Mouse (Mus musculus) stomach, postnatal 0 days (tissue): Measurements from ENCODE around the gene Col5a2. TPM values are rescaled to one million over a fixed set of nuclear protein-coding genes. Genes with fewer than 3 reads are reported as not detected.
"Not testable (repeated sequence)": the region's sequence is repeated elsewhere in the genome, so short reads cannot be mapped to it uniquely, and the experiment has no call there.

Experiments used
- ATAC-seq: fragments of 200-750 bp; cut with Nextera tagmentation; 2 replicates; pipeline ENCODE4 v1.8.0; 2017; ENCODE audit not compliant: low FRiP score, low TSS enrichment
- DNase-seq: peaks from one replicate; pipeline ENCODE4 v3.0.0-alpha.2; 2016; ENCODE audit warnings: low spot score
- H3K27ac ChIP-seq: fragments of 300-500 bp; sonication (generic); replicated peaks from 2 replicates; pipeline ENCODE4 v1.5.1; 2014; ENCODE audit warnings: mild to moderate bottlenecking, control low read depth
- H3K27me3 ChIP-seq: fragments of 300-500 bp; sonication (generic); 2 replicates; pipeline ENCODE4 v1.6.1; 2014; ENCODE audit warnings: low read length; ENCODE audit not compliant: control insufficient read depth, insufficient read depth
- H3K36me3 ChIP-seq: fragments of 300-500 bp; sonication (generic); 2 replicates; pipeline ENCODE4 v1.6.1; 2014; ENCODE audit warnings: low read length, mixed read lengths; ENCODE audit not compliant: control insufficient read depth, insufficient read depth
- H3K4me1 ChIP-seq: fragments of 300-500 bp; sonication (generic); replicated peaks from 2 replicates; pipeline ENCODE4 v1.6.1; 2014; ENCODE audit warnings: antibody characterized with exemption; ENCODE audit not compliant: control insufficient read depth, insufficient read depth
- H3K4me2 ChIP-seq: fragments of 300-500 bp; sonication (generic); replicated peaks from 2 replicates; pipeline ENCODE4 v1.6.1; 2014; ENCODE audit warnings: low read depth, mild to moderate bottlenecking, control low read depth, moderate library complexity
- H3K4me3 ChIP-seq: fragments of 300-500 bp; sonication (generic); 2 replicates; pipeline ENCODE4 v1.5.1; 2014; ENCODE audit warnings: low read depth, low read length, control low read depth
- H3K9ac ChIP-seq: fragments of 300-500 bp; sonication (generic); 2 replicates; pipeline ENCODE4 v1.6.1; 2014; ENCODE audit warnings: mild to moderate bottlenecking, low read length, control low read depth, mixed read lengths
- H3K9me3 ChIP-seq: fragments of 300-500 bp; sonication (generic); 2 replicates; pipeline ENCODE4 v1.6.1; 2016; ENCODE audit warnings: low read length; ENCODE audit not compliant: control insufficient read depth
- CTCF ChIP-seq: IDR thresholded peaks from 2 replicates; pipeline ENCODE4 v1.5.1; 2016; ENCODE audit warnings: antibody characterized with exemption, low read depth, mild to moderate bottlenecking, moderate library complexity
- EP300 ChIP-seq: optimal IDR thresholded peaks from 2 replicates; pipeline ENCODE3; 2016; ENCODE audit warnings: antibody characterized with exemption
- WGBS: fragments of 180-500 bp; shearing (Covaris S2); extraction: QIAGEN DNeasy Blood & Tissue Kit; methylation state at CpG from one replicate; pipeline ENCODE4 v1.1.7; 2014; 5-methylcytosine and 5-hydroxymethylcytosine counted together
- polyA plus RNA-seq: library from polyadenylated mRNA; unstranded; fragments of >200 nt; fragmentation: Nextera tagmentation; extraction: Ambion mirVana; gene quantifications from 2 replicates; pipeline ENCODE4 v1.2.1, GENCODE M21; 2015

The Col5a2 gene
- 52.9 and 55.4 TPM in 2 replicates for polyA plus RNA-seq

- Histone ChIP-seq H3K9me3 (no peaks in the 10 kb centered on the region), H3K4me3 (peak within 1 kb of the TSS; percentile 51), H3K4me1 (no peaks in the 10 kb centered on the region), H3K9ac (peak within 1 kb of the TSS; percentile 57), H3K27me3 (no peaks in the 10 kb centered on the region), H3K36me3 (no peaks in the 10 kb centered on the region), H3K27ac (peak within 1 kb of the TSS; percentile 88), H3K4me2 (peak within 1 kb of the TSS; percentile 46)
- no peak for TF ChIP-seq CTCF
- TF ChIP-seq EP300, result no peak
- ATAC-seq, result peak; percentile 75; the same call in 1 of the 2 replicates
- DNase-seq, result peak; percentile 33
- WGBS, result 10% methylated on average over 12 of the region's 12 CpGs
These were observed at the start of gene Col5a2 for GRCm38 (mm10) chr1:45502865-45503332. Gene Col5a2, minus strand, starts transcription at chr1:45503282.

DNA sequence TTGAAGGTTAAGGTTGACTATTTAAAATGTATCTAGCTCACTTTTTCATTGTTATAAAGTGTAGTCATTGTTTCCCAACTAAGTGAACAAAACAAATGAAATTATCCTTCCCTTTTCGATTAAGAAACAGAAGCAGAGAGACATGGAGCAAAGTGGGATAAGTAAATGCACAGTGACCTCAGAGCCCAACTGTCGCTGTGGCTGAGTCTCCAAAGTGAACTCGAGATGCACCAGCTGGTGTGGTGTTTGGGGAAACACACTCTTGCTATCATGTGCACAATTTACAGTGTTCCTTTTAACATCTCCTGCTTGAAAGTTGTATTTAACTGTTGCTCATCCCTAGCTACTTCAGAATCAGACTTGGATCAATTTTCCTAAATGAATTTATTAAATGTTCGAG lies 47.4 kb upstream of the Col5a2 start:
- Histone ChIP-seq H3K27ac (no peak overlapping the region), H3K9ac (no peak overlapping the region), H3K4me1 (no peaks in the 10 kb centered on the region), H3K4me3 (no peak overlapping the region), H3K36me3 (no peaks in the 10 kb centered on the region), H3K27me3 (no peaks in the 10 kb centered on the region), H3K9me3 (no peaks in the 10 kb centered on the region), H3K4me2 (no peak overlapping the region)
- no peak for TF ChIP-seq EP300
- TF ChIP-seq CTCF, result no peak
- DNase-seq, result no peak
- 58% methylated on average over 4 of the region's 4 CpGs for WGBS
- ATAC-seq, result no peak

GRCm38 (mm10) chr1:45541888-45542287 lies 38.8 kb upstream of the Col5a2 start:
- Histone ChIP-seq H3K27ac (peak overlapping the region; percentile 74), H3K4me3 (no peak overlapping the region), H3K9me3 (no peaks in the 10 kb centered on the region), H3K9ac (no peak overlapping the region), H3K27me3 (no peaks in the 10 kb centered on the region), H3K4me1 (no peaks in the 10 kb centered on the region), H3K36me3 (no peaks in the 10 kb centered on the region), H3K4me2 (no peak overlapping the region; the same call in 1 of the 2 replicates)
- WGBS, result 15% methylated on average over 1 of the region's 1 CpGs
- ATAC-seq, result peak; percentile 69; the same call in 1 of the 2 replicates
- no peak for TF ChIP-seq EP300
- no peak for TF ChIP-seq CTCF
- peak; percentile 19 for DNase-seq

DNA sequence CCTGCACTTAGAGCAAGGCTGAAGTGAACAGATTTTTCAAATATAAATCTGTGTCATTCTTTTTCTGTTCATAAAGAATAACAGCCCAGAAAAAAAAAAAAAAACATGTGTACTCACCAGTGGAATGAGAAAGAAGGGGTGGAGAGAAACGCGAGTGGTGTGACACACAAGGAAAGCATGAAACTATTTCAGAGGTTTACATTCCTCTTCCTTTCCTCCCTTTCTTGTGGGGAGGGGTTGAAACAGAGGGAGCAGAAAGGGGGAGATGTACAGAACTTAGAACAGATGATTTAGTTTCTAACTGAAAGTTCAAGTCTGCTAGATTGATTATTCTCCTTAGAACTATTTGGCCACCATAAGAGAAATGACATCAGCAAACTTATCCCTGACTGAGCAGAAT lies 38.1 kb upstream of the Col5a2 start:
- H3K36me3 ChIP-seq, result no peaks in the 10 kb centered on the region
- peak; percentile 29; the same call in 1 of the 2 replicates for ATAC-seq
- DNase-seq, result no peak
- no peaks in the 10 kb centered on the region for H3K27me3 ChIP-seq
- H3K27ac ChIP-seq, result peak overlapping the region; percentile 74
- no peak for TF ChIP-seq EP300
- H3K4me3 ChIP-seq, result no peak overlapping the region
- 25% methylated on average over 2 of the region's 2 CpGs for WGBS
- H3K9me3 ChIP-seq, result no peaks in the 10 kb centered on the region
- no peak overlapping the region for H3K9ac ChIP-seq
- no peaks in the 10 kb centered on the region for H3K4me1 ChIP-seq
- peak overlapping the region; percentile 2 for H3K4me2 ChIP-seq

GRCm38 (mm10) chr1:45531486-45531885 lies 28.4 kb upstream of the Col5a2 start:
- Histone ChIP-seq H3K27ac (no peak overlapping the region), H3K27me3 (no peaks in the 10 kb centered on the region), H3K36me3 (no peaks in the 10 kb centered on the region), H3K9me3 (no peaks in the 10 kb centered on the region), H3K4me1 (no peaks in the 10 kb centered on the region), H3K4me3 (no peak overlapping the region), H3K9ac (no peak overlapping the region), H3K4me2 (no peak overlapping the region)
- DNase-seq (no peak), ATAC-seq (no peak)
- WGBS, result 44% methylated on average over 2 of the region's 2 CpGs
- TF ChIP-seq CTCF (no peak), EP300 (no peak)

- not testable (repeated sequence) for H3K27ac ChIP-seq, ATAC-seq, H3K4me3 ChIP-seq
These were observed 24.4 kb upstream of the Col5a2 start for GRCm38 (mm10) chr1:45527476-45527875.

More at GRCm38 (mm10) chr1:45527476-45527875, 24.4 kb upstream of the Col5a2 start:
- DNase-seq, H3K4me2 ChIP-seq, H3K27me3 ChIP-seq, H3K36me3 ChIP-seq, H3K9ac ChIP-seq, H3K9me3 ChIP-seq, H3K4me1 ChIP-seq: not testable (repeated sequence)
